Mouse (Mus musculus): ENCODE results near the gene Fcor. TPM values are rescaled to one million over a fixed set of nuclear protein-coding genes. Genes with fewer than 3 reads are reported as not detected.
A peak's percentile ranks its signal among the peaks of the same experiment; 100 is the strongest.

Gene Fcor
- total and polyA plus RNA-seq, 3 experiments: 0.84 TPM; not detected in 2

DNA sequence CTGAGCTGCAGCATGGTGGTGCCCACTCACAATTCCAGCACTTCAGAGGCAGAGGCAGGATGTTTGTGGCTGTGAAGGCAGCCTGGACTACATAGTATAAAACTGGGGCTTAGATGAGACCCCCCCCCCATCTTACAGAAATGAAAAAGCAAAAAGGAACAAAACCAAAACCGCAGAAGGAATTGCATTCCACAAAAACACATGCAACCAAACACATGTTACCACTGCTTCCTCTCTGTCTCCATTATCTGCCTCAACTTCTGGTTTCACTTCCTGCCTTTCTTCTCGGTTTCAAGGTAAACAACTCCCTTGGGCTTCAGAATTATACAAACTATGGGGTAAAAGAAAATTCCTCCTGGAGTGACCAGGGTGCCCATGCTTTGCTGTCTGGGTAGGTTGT is 39.5 kb upstream of the Fcor start:
- Histone ChIP-seq H3K4me1 (ENCODE audit: control insufficient read depth in 1 of 2, insufficient read depth in 2 of 2, low read length in 2 of 2) (peaks cover 3 to 14% of the 10 kb centered on the region in 2 experiments; a peak in 3 of 4 replicates), H3K36me3 (ENCODE audit: control insufficient read depth in 1 of 2, insufficient read depth in 2 of 2, low read length in 2 of 2) (peaks cover 0 to 12% of the 10 kb centered on the region in 2 experiments; a peak in 2 of 4 replicates), H3K9me3 (replicated peaks; ENCODE audit: insufficient read depth, low read length) (no peaks in the 10 kb centered on the region), H3K4me3 (ENCODE audit: control insufficient read depth in 1 of 2, insufficient read depth in 1 of 2, low read depth in 2 of 2, low read length in 2 of 2) (no peak overlapping the region), H3K9ac (ENCODE audit: control insufficient read depth, low read depth, low read length, poor library complexity, severe bottlenecking) (no peak overlapping the region), H3K27me3 (ENCODE audit: control insufficient read depth in 1 of 2, insufficient read depth in 2 of 2, low read length in 2 of 2) (no peaks in the 10 kb centered on the region; a peak in 2 of 4 replicates), H3K27ac (ENCODE audit: control insufficient read depth, low read depth, low read length) (peak overlapping the region; percentile 44), H3K79me2 (ENCODE audit: control insufficient read depth, insufficient read depth, low read length, poor library complexity) (no peaks in the 10 kb centered on the region)
- peak; percentile 77 for DNase-seq (ENCODE audit: low read depth, low spot score)
- TF ChIP-seq POLR2AphosphoS5 (IDR thresholded peaks at IDR 0.05; ENCODE audit: borderline replicate concordance, low read depth, low read length): no peak
- TF ChIP-seq E2F4 (IDR thresholded peaks at IDR 0.05; ENCODE audit: borderline replicate concordance, low read depth, low read length): no peak
- peak; percentile 77 for TF ChIP-seq ETS1 (IDR thresholded peaks at IDR 0.05; ENCODE audit: low read depth, low read length)
- TF ChIP-seq SMC3 (IDR thresholded peaks at IDR 0.05; ENCODE audit: low read depth, low read length): no peak
- TF ChIP-seq GATA1 (IDR thresholded peaks at IDR 0.05; ENCODE audit: low read depth, low read length): peak; percentile 78
- peak; percentile 68 for TF ChIP-seq SIN3A (IDR thresholded peaks at IDR 0.05; ENCODE audit: low read length)
- TF ChIP-seq ZMIZ1 (IDR thresholded peaks at IDR 0.05; ENCODE audit: low read depth, low read length): no peak
- TF ChIP-seq CHD1 (IDR thresholded peaks at IDR 0.05; ENCODE audit: low read depth, low read length): no peak
- no peak for TF ChIP-seq ELF1 (IDR thresholded peaks at IDR 0.05; ENCODE audit: low read depth, low read length)
- TF ChIP-seq MYC (IDR thresholded peaks at IDR 0.05; ENCODE audit: low read depth, low read length): peak; percentile 84; the same call in 1 of the 2 replicates
- no peak for TF ChIP-seq JUND (IDR thresholded peaks at IDR 0.05; ENCODE audit: low read depth, low read length)
- peak; percentile 82 for TF ChIP-seq MAX (IDR thresholded peaks at IDR 0.05; ENCODE audit: low read length)
- TF ChIP-seq ZKSCAN1 (IDR thresholded peaks at IDR 0.05; ENCODE audit: low read depth, low read length): no peak
- no peak for TF ChIP-seq GABPA (IDR thresholded peaks at IDR 0.05; ENCODE audit: low read depth, low read length)
- peak; percentile 46; the same call in 1 of the 2 replicates for TF ChIP-seq RCOR1 (IDR thresholded peaks at IDR 0.05; ENCODE audit: low read depth, low read length)
- TF ChIP-seq TCF12 (IDR thresholded peaks at IDR 0.05; ENCODE audit: low read depth, low read length): peak; percentile 83
- TF ChIP-seq MYB (IDR thresholded peaks at IDR 0.05; ENCODE audit: low read depth, low read length): no peak
- TF ChIP-seq BHLHE40 (IDR thresholded peaks at IDR 0.05; ENCODE audit: borderline replicate concordance, low read depth, low read length): peak; percentile 59; the same call in 1 of the 2 replicates
- peak; percentile 80 for TF ChIP-seq TAL1 (IDR thresholded peaks at IDR 0.05; ENCODE audit: low read length)
- TF ChIP-seq HCFC1 (IDR thresholded peaks at IDR 0.05; ENCODE audit: low read depth, low read length): no peak
- no peak for TF ChIP-seq NELFE (IDR thresholded peaks at IDR 0.05; ENCODE audit: low read depth, low read length)
- TF ChIP-seq MEF2A (IDR thresholded peaks at IDR 0.05; ENCODE audit: extremely low read depth, insufficient replicate concordance, low read depth, low read length, poor library complexity, severe bottlenecking): no peak
- TF ChIP-seq ZC3H11A (IDR thresholded peaks at IDR 0.05; ENCODE audit: low read depth, low read length): no peak
- peak; percentile 84 to 88 for TF ChIP-seq EP300 (IDR thresholded peaks at IDR 0.05; ENCODE audit: low read depth in 1 of 2, low read length in 2 of 2)
